Mouse (Mus musculus) MEL (cell line): Measurements from ENCODE around the gene Mill2. TPM values are rescaled to one million over a fixed set of nuclear protein-coding genes. Genes with fewer than 3 reads are reported as not detected.

Experiments
- BHLHE40 ChIP-seq: IDR thresholded peaks from 2 replicates; pipeline ENCODE4 v1.6.1; 2012; ENCODE audit warnings: low read depth, mild to moderate bottlenecking, inconsistent platforms, low read length, improper control_type of control experiment, borderline replicate concordance
- CHD2 ChIP-seq: IDR thresholded peaks from 2 replicates; pipeline ENCODE4 v1.6.1; 2011; ENCODE audit warnings: low read length, improper control_type of control experiment
- CTCF ChIP-seq, 3 experiments: IDR thresholded peaks in 2 of 3; conservative IDR thresholded peaks in 1 of 3; 2 replicates each; pipeline ENCODE4 v1.5.1; 2011 to 2012; ENCODE audit warnings: low read length in 3 of 3, low read depth in 2 of 3, mild to moderate bottlenecking in 2 of 3, improper control_type of control experiment in 1 of 3, inconsistent platforms in 1 of 3, mixed read lengths in 1 of 3, moderate library complexity in 1 of 3; ENCODE audit not compliant: control insufficient read depth in 1 of 3, insufficient read depth in 1 of 3, poor library complexity in 1 of 3, severe bottlenecking in 1 of 3
- EP300 ChIP-seq, 2 experiments: IDR thresholded peaks; 2 replicates each; pipeline ENCODE4 v1.6.1; 2011; ENCODE audit warnings: improper control_type of control experiment in 2 of 2, low read length in 2 of 2, low read depth in 1 of 2, mild to moderate bottlenecking in 1 of 2
- GATA1 ChIP-seq: IDR thresholded peaks from 2 replicates; pipeline ENCODE4 v1.6.1; 2011; ENCODE audit warnings: low read depth, low read length, improper control_type of control experiment
- KAT2A ChIP-seq: conservative IDR thresholded peaks from 2 replicates; pipeline ENCODE4 v1.6.1; 2012; ENCODE audit warnings: low read depth, low read length, improper control_type of control experiment, inconsistent platforms
- MAFK ChIP-seq: IDR thresholded peaks from 2 replicates; pipeline ENCODE4 v1.6.1; 2011; ENCODE audit warnings: low read depth, mild to moderate bottlenecking, low read length, improper control_type of control experiment, borderline replicate concordance
- MAX ChIP-seq: IDR thresholded peaks from 2 replicates; pipeline ENCODE4 v1.6.1; 2011; ENCODE audit warnings: low read length, improper control_type of control experiment
- MEF2A ChIP-seq: IDR thresholded peaks from 2 replicates; pipeline ENCODE4 v1.6.1; 2014; ENCODE audit warnings: low read depth, mild to moderate bottlenecking, inconsistent platforms, low read length, improper control_type of control experiment; ENCODE audit not compliant: poor library complexity, insufficient replicate concordance, severe bottlenecking; ENCODE audit errors: extremely low read depth
- MXI1 ChIP-seq: IDR thresholded peaks from 2 replicates; pipeline ENCODE4 v1.6.1; 2011; ENCODE audit warnings: mild to moderate bottlenecking, low read depth, low read length, improper control_type of control experiment
- MYB ChIP-seq: IDR thresholded peaks from 2 replicates; pipeline ENCODE4 v1.6.1; 2011; ENCODE audit warnings: mild to moderate bottlenecking, low read depth, low read length, improper control_type of control experiment
- MYC ChIP-seq: IDR thresholded peaks from 2 replicates; pipeline ENCODE4 v1.6.1; 2011; ENCODE audit warnings: low read depth, mild to moderate bottlenecking, low read length, improper control_type of control experiment, moderate library complexity
- NELFE ChIP-seq: IDR thresholded peaks from 2 replicates; pipeline ENCODE4 v1.6.1; 2011; ENCODE audit warnings: low read depth, low read length, improper control_type of control experiment
- NRF1 ChIP-seq: IDR thresholded peaks from 2 replicates; pipeline ENCODE4 v1.6.1; 2014; ENCODE audit warnings: low read depth, mild to moderate bottlenecking, inconsistent platforms, low read length, improper control_type of control experiment, moderate library complexity; ENCODE audit not compliant: poor library complexity, insufficient read depth, severe bottlenecking
- POLR2A ChIP-seq, 2 experiments: IDR thresholded peaks; 2 replicates each; pipeline ENCODE4 v1.6.1; 2011 to 2012; ENCODE audit warnings: low read length in 2 of 2, mild to moderate bottlenecking in 2 of 2, control low read depth in 1 of 2, improper control_type of control experiment in 1 of 2, low read depth in 1 of 2, moderate library complexity in 1 of 2; ENCODE audit not compliant: control insufficient read depth in 1 of 2, insufficient read depth in 1 of 2, poor library complexity in 1 of 2
- POLR2AphosphoS2 ChIP-seq: IDR thresholded peaks from 2 replicates; pipeline ENCODE4 v1.6.1; 2011; ENCODE audit warnings: low read length, improper control_type of control experiment
- RCOR1 ChIP-seq: IDR thresholded peaks from 2 replicates; pipeline ENCODE4 v1.6.1; 2012; ENCODE audit warnings: low read depth, mild to moderate bottlenecking, inconsistent platforms, low read length, improper control_type of control experiment
- SIN3A ChIP-seq: IDR thresholded peaks from 2 replicates; pipeline ENCODE4 v1.6.1; 2012; ENCODE audit warnings: low read length, improper control_type of control experiment, inconsistent platforms
- SMC3 ChIP-seq: IDR thresholded peaks from 2 replicates; pipeline ENCODE4 v1.6.1; 2011; ENCODE audit warnings: low read depth, low read length, improper control_type of control experiment
- TAL1 ChIP-seq: IDR thresholded peaks from 2 replicates; pipeline ENCODE4 v1.6.1; 2012; ENCODE audit warnings: mild to moderate bottlenecking, inconsistent platforms, low read length, moderate library complexity, mixed read lengths
- TBP ChIP-seq: IDR thresholded peaks from 2 replicates; pipeline ENCODE4 v1.8.0; 2011; ENCODE audit warnings: low read depth, low read length, improper control_type of control experiment
- TCF12 ChIP-seq: IDR thresholded peaks from 2 replicates; pipeline ENCODE4 v1.6.1; 2014; ENCODE audit warnings: low read depth, mild to moderate bottlenecking, inconsistent platforms, low read length, improper control_type of control experiment, moderate library complexity
- UBTF ChIP-seq: IDR thresholded peaks from 2 replicates; pipeline ENCODE4 v1.6.1; 2012; ENCODE audit warnings: low read depth, mild to moderate bottlenecking, inconsistent platforms, low read length, improper control_type of control experiment, moderate library complexity, borderline replicate concordance; ENCODE audit not compliant: insufficient read depth
- USF2 ChIP-seq, 2 experiments: IDR thresholded peaks; 2 replicates each; pipeline ENCODE4 v1.6.1; 2011 to 2012; ENCODE audit warnings: improper control_type of control experiment in 2 of 2, low read length in 2 of 2, borderline replicate concordance in 1 of 2, inconsistent platforms in 1 of 2, low read depth in 1 of 2, mild to moderate bottlenecking in 1 of 2; ENCODE audit not compliant: insufficient read depth in 1 of 2
- ZC3H11A ChIP-seq: IDR thresholded peaks from 2 replicates; pipeline ENCODE4 v1.6.1; 2012; ENCODE audit warnings: low read depth, mild to moderate bottlenecking, inconsistent platforms, low read length, improper control_type of control experiment
- ZNF384 ChIP-seq: IDR thresholded peaks from 2 replicates; pipeline ENCODE4 v1.6.1; 2012; ENCODE audit warnings: low read depth, mild to moderate bottlenecking, inconsistent platforms, low read length, improper control_type of control experiment
- polyA plus RNA-seq, 2 experiments: library from polyadenylated mRNA; stranded (reverse) in 1 of 2; unstranded in 1 of 2; fragments of >175 nt in 1 of 2; fragments of >200 nt in 1 of 2; gene quantifications; 2 replicates each; pipeline versions ENCODE4 v1.2.1 to v1.2.4; 2012; ENCODE audit warnings: low replicate concordance in 2 of 2, low read depth in 1 of 2; ENCODE audit not compliant: insufficient read length in 2 of 2, insufficient read depth in 1 of 2, missing spikeins in 1 of 2
- total RNA-seq: library from RNA; depleted of rRNA; stranded (reverse); fragments of 300-350 nt; gene quantifications from 2 replicates; pipeline ENCODE4 v1.2.3, GENCODE M21; 2012

The Mill2 gene
- total and polyA plus RNA-seq, 3 experiments = 0.08 to 0.13 TPM; not detected in 1

DNA sequence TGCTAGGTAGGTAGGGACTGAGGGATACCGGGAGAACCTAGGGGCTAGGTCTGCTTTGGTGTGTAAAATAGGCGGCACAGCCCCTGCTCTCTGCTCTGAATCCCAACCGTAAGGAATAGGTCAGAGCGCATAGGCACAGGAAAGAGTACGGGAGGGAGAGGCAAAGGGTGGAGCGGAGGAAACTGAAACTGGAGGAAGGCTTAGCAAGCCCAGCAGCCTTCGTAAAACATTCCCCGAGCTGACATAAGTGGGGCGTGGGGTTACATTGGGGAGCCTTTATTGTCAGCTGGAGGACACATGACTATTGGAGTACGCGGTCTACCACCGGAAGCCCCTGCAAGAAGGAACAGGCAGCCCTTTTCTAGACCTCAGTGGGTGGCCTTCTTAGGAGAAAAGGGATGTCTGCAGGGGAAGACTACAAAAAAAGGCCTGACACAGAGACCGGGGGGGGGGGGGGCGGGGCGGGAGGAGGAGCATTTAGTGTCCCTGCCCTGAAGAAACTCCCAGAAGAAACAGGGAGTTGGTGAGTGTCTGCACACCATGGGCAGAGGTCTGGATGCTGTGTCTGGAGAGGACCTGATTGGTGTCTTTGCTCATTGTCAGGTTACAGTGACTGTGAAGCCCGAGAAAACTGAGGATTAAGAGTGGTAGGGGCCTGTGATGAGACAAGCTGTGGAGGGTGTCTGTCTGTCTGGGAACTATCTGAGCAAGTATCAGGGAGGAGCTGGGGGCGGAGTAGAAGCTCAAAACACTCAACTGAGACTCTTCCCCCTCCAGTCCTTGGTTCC lies 814 bp downstream of the Mill2 start (continued):
- TF ChIP-seq RCOR1 (no peak), POLR2A (IDR thresholded peaks at IDR 0.05; ENCODE audit: control insufficient read depth in 1 of 2, insufficient read depth in 1 of 2, low read depth in 1 of 2, low read length in 2 of 2, poor library complexity in 1 of 2) (no peak), NELFE (no peak), USF2 (IDR thresholded peaks at IDR 0.05; ENCODE audit: borderline replicate concordance in 1 of 2, insufficient read depth in 1 of 2, low read depth in 1 of 2, low read length in 2 of 2) (no peak), CTCF (IDR thresholded peaks at IDR 0.05 in 2 of 3, conservative IDR thresholded peaks at IDR 0.05 in 1 of 3; ENCODE audit: control insufficient read depth in 1 of 3, insufficient read depth in 1 of 3, low read depth in 2 of 3, low read length in 3 of 3, poor library complexity in 1 of 3, severe bottlenecking in 1 of 3) (no peak), CHD2 (no peak), MYC (no peak), TBP (no peak), ZNF384 (no peak), TCF12 (0 out of 2 replicates have a peak, but pooled peaks have one; percentile 26), NRF1 (no peak), SIN3A (peak; percentile 33), BHLHE40 (no peak), MYB (no peak), ZC3H11A (no peak), MXI1 (no peak; the same call in 1 of the 2 replicates), MAX (no peak), GATA1 (no peak), KAT2A (no peak), EP300 (IDR thresholded peaks at IDR 0.05; ENCODE audit: low read depth in 1 of 2, low read length in 2 of 2) (no peak), TAL1 (no peak), SMC3 (no peak), POLR2AphosphoS2 (no peak), MEF2A (no peak), MAFK (no peak), UBTF (no peak)
